21 mouse cellular contexts compared by ENCODE assay signal in the genomic region with DNA sequence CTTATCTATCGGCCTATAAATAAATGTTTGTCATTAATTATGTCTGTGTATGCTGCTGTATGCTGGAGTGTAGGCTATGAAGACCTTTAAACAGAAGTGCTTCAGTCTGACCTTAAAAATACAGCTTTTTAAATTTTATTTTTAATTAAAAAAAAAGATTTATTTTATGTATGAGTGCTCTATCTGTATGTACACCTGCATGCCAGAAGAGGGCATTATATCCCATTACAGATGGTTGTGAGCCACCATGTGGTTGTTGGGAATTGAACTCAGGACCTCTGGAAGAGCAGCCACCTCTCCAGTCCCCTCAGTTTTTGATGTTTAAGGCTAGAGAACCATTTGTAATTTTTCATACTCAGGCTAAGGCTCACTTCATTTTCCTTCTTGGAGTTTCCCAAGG.
"Had no signal": no experiment of that assay in that cellular context is flagged by ENCODE, and none has a peak within 500 bp of the region (broad histone marks: within the 10 kb centered on the region; RNA-seq: fewer than 3 reads in every experiment).

No protein-coding gene starts in this region.

- H3K9ac ChIP-seq: kidney, embryonic 15.5 days; lung, embryonic 14.5 days; midbrain, embryonic 13.5 days; neural tube, embryonic 13.5 days; stomach, embryonic 15.5 days had no signal

- ATAC-seq: lung, postnatal 0 days; midbrain, embryonic 13.5 days; midbrain, embryonic 16.5 days had no signal

- H3K4me2 ChIP-seq: kidney, embryonic 15.5 days; liver, embryonic 11.5 days; lung, embryonic 14.5 days; midbrain, embryonic 13.5 days; neural tube, embryonic 13.5 days; stomach, embryonic 15.5 days had no signal

- DNase-seq: kidney, adult 11 months; kidney, adult 8-10 months; kidney, postnatal 10 days; kidney, postnatal 36 days; lung, embryonic 14.5 days; lung, postnatal 36 days; retina, postnatal 1 day; right cerebral cortex, postnatal 25 days; spleen, adult 18-20 months; thymus, adult 18-20 months; thymus, postnatal 36 days had no signal

- H3K36me3 ChIP-seq: kidney, embryonic 15.5 days; midbrain, embryonic 10.5 days; midbrain, embryonic 13.5 days; neural tube, embryonic 13.5 days; stomach, embryonic 15.5 days had no signal

- H3K4me1 ChIP-seq: kidney, embryonic 15.5 days; midbrain, embryonic 13.5 days; stomach, embryonic 15.5 days had no signal

- H3K4me3 ChIP-seq: kidney, embryonic 15.5 days; megakaryocyte, embryonic 14.5 days; midbrain, embryonic 10.5 days; midbrain, embryonic 13.5 days; myocyte; neural tube, embryonic 13.5 days; stomach, embryonic 15.5 days had no signal

- H3K27ac ChIP-seq: kidney, embryonic 15.5 days; midbrain, embryonic 10.5 days; midbrain, embryonic 13.5 days; neural tube, embryonic 13.5 days; stomach, embryonic 15.5 days had no signal

- H3K27me3 ChIP-seq: kidney, embryonic 15.5 days; megakaryocyte, embryonic 14.5 days; midbrain, embryonic 13.5 days; neural tube, embryonic 13.5 days; stomach, embryonic 15.5 days had no signal

- H3K9me3 ChIP-seq: kidney, embryonic 15.5 days; midbrain, embryonic 10.5 days; midbrain, embryonic 13.5 days; neural tube, embryonic 13.5 days; stomach, embryonic 15.5 days had no signal
